Mouse (Mus musculus) limb, embryonic 15.5 days (tissue): ENCODE results near the gene Osbpl2. TPM values are rescaled to one million over a fixed set of nuclear protein-coding genes. Genes with fewer than 3 reads are reported as not detected.

ENCODE experiments used
- ATAC-seq: fragments of 200-750 bp; cut with Nextera tagmentation; 2 replicates; pipeline ENCODE4 v1.8.0; 2017; ENCODE audit warnings: low read depth, moderate TSS enrichment; ENCODE audit not compliant: insufficient number of reproducible peaks, low FRiP score, low TSS enrichment
- H3K27ac ChIP-seq: fragments of 300-500 bp; sonication (generic); 2 replicates; pipeline ENCODE4 v1.5.1; 2015; ENCODE audit warnings: moderate library complexity, mild to moderate bottlenecking, inconsistent platforms
- H3K27me3 ChIP-seq: fragments of 300-500 bp; sonication (generic); 2 replicates; pipeline ENCODE4 v1.6.1; 2015; ENCODE audit warnings: inconsistent platforms
- H3K36me3 ChIP-seq: fragments of 300-500 bp; sonication (generic); 2 replicates; pipeline ENCODE4 v1.6.1; 2015; ENCODE audit warnings: inconsistent platforms
- H3K4me1 ChIP-seq: fragments of 300-500 bp; sonication (generic); 2 replicates; pipeline ENCODE4 v1.6.1; 2015; ENCODE audit warnings: inconsistent platforms
- H3K4me2 ChIP-seq: fragments of 300-500 bp; sonication (generic); 2 replicates; pipeline ENCODE4 v1.6.1; 2015; ENCODE audit warnings: mild to moderate bottlenecking, inconsistent platforms
- H3K4me3 ChIP-seq: fragments of 300-500 bp; sonication (generic); 2 replicates; pipeline ENCODE4 v1.5.1; 2015; ENCODE audit warnings: mild to moderate bottlenecking, inconsistent platforms
- H3K9ac ChIP-seq: fragments of 300-500 bp; sonication (generic); 2 replicates; pipeline ENCODE4 v1.6.1; 2015; ENCODE audit warnings: inconsistent platforms
- H3K9me3 ChIP-seq: fragments of 300-500 bp; sonication (generic); 2 replicates; pipeline ENCODE4 v1.6.1; 2016; ENCODE audit warnings: inconsistent platforms
- WGBS: fragments of 180-500 bp; shearing (Covaris S2); methylation state at CpG from one replicate; pipeline ENCODE4 v1.1.7; 2015; 5-methylcytosine and 5-hydroxymethylcytosine counted together
- microRNA-seq: library from miRNA; unstranded; fragments of <30 nt; microRNA quantifications from one replicate; pipeline ENCODE4, GENCODE M21; 2016
- polyA plus RNA-seq: library from polyadenylated mRNA; unstranded; fragments of >200 nt; fragmentation: Nextera tagmentation; extraction: Ambion mirVana; gene quantifications from 2 replicates; pipeline ENCODE4 v1.2.1, GENCODE M21; 2015

Osbpl2 gene
- polyA plus RNA-seq, 1 experiment from 2014 or later = 45.2 TPM

DNA sequence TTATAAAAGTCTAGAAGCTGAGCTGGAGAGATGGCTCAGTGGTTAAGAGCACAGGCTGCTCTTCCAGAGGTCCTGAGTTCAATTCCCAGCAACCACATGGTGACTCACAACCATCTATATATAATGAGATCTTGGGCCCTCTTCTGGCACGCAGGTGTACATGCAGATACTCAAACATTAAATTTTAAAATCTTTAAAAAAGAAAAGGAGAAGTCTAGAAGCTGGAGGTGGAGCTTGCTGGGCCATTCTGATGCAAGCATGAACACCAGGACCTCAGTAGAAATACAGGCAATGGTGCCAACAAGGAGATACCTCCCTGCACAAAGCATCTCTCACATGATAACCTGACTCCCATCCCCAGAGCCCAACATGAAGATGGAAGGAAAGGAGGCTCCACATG lies 89.9 kb downstream of the Osbpl2 start:
- no peak overlapping the region for H3K9ac ChIP-seq
- ATAC-seq = no peak
- H3K27me3 ChIP-seq = no peaks in the 10 kb centered on the region
- 0 out of 2 replicates have a peak, but pooled peaks cover 2% of the 10 kb centered on the region for H3K36me3 ChIP-seq
- no peak overlapping the region for H3K4me3 ChIP-seq
- no peak overlapping the region for H3K4me2 ChIP-seq
- H3K4me1 ChIP-seq = peaks cover 5% of the 10 kb centered on the region; the same call in 1 of the 2 replicates
- H3K9me3 ChIP-seq = no peaks in the 10 kb centered on the region
- 86% methylated on average over 1 of the region's 1 CpGs for WGBS
- no peak overlapping the region; the same call in 1 of the 2 replicates for H3K27ac ChIP-seq

DNA sequence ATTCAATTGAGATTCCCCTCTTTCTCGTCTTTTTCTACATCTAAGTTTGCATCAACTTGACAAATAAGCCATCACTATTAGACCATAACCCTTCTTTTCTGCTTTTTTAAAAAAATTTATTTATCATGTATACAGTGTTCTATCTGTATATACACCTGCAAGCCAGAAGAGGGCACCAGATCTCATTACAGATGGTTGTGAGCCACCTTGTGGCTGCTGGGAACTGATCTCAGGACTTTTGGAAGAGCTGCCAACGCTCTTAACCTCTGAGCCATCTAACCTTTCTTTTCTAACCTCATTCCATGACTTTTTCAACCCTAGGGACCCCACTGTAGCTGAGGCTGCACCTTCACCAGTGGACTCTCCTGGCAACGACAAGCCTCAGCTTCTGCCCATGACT lies 93.1 kb downstream of the Osbpl2 start:
- Histone ChIP-seq H3K36me3 (no peaks in the 10 kb centered on the region), H3K9me3 (no peaks in the 10 kb centered on the region), H3K4me2 (no peak overlapping the region), H3K4me3 (no peak overlapping the region), H3K4me1 (peaks cover 20% of the 10 kb centered on the region), H3K27me3 (no peaks in the 10 kb centered on the region), H3K9ac (no peak overlapping the region), H3K27ac (no peak overlapping the region)
- WGBS = 91% methylated on average over 3 of the region's 3 CpGs
- ATAC-seq = no peak

Small RNAs within 50 kb of the gene (microRNA-seq; reads per million reads assigned to microRNA genes)
- gene Mir7005 = not detected

Other genes with a start within 250 kb of the Osbpl2 start
- 2.6 and 2.9 TPM in 2 replicates for gene Taf4, start 142.7 kb upstream of the Osbpl2 start, polyA plus RNA-seq
- 3.7 and 8.0 TPM in 2 replicates for gene Lsm14b, start 94.3 kb upstream of the Osbpl2 start, polyA plus RNA-seq
- gene Psma7, start 76.9 kb upstream of the Osbpl2 start, polyA plus RNA-seq = 471 and 519 TPM in 2 replicates
- gene Ss18l1, start 76.8 kb upstream of the Osbpl2 start, polyA plus RNA-seq = 4.1 and 4.2 TPM in 2 replicates
- 22.9 and 25.0 TPM in 2 replicates for gene Mtg2, start 48.7 kb upstream of the Osbpl2 start, polyA plus RNA-seq
- not detected in 2 replicates for gene Hrh3, start 14.8 kb upstream of the Osbpl2 start, polyA plus RNA-seq
- 165 and 185 TPM in 2 replicates for gene Adrm1, start 52.2 kb downstream of the Osbpl2 start, polyA plus RNA-seq
- 24.5 and 25.9 TPM in 2 replicates for gene Lama5, start 106.6 kb downstream of the Osbpl2 start, polyA plus RNA-seq
- 429 and 600 TPM in 2 replicates for gene Rps21, start 138.1 kb downstream of the Osbpl2 start, polyA plus RNA-seq
- gene Cables2, start 154.2 kb downstream of the Osbpl2 start, polyA plus RNA-seq = 9.3 and 12.5 TPM in 2 replicates
- gene Rbbp8nl, start 170.6 kb downstream of the Osbpl2 start, polyA plus RNA-seq = 2.0 and 2.3 TPM in 2 replicates
- gene Gata5, start 215.4 kb downstream of the Osbpl2 start, polyA plus RNA-seq = not detected in 2 replicates